Mouse (Mus musculus) liver, embryonic 16.5 days (tissue): ENCODE measurements around the gene Irf8. TPM values are rescaled to one million over a fixed set of nuclear protein-coding genes. Genes with fewer than 3 reads are reported as not detected.

Source experiments
- ATAC-seq: fragments of 200-750 bp; cut with Nextera tagmentation; 2 replicates; pipeline ENCODE4 v1.8.0; 2017; ENCODE audit warnings: low read depth, mild to moderate bottlenecking, moderate number of reproducible peaks, moderate library complexity
- H3K27ac ChIP-seq: fragments of 300-500 bp; sonication (generic); 2 replicates; pipeline ENCODE4 v1.5.1; 2014; ENCODE audit warnings: mild to moderate bottlenecking, low read length
- H3K27me3 ChIP-seq: fragments of 300-500 bp; sonication (generic); 2 replicates; pipeline ENCODE4 v1.6.1; 2014; ENCODE audit warnings: low read depth, low read length, mixed read lengths; ENCODE audit not compliant: control insufficient read depth, insufficient read depth
- H3K36me3 ChIP-seq: fragments of 300-500 bp; sonication (generic); 2 replicates; pipeline ENCODE4 v1.6.1; 2014; ENCODE audit warnings: mild to moderate bottlenecking; ENCODE audit not compliant: control insufficient read depth, insufficient read depth
- H3K4me1 ChIP-seq: fragments of 300-500 bp; sonication (generic); 2 replicates; pipeline ENCODE4 v1.6.1; 2014; ENCODE audit warnings: low read depth, low read length, mixed read lengths; ENCODE audit not compliant: control insufficient read depth
- H3K4me2 ChIP-seq: fragments of 300-500 bp; sonication (generic); 2 replicates; pipeline ENCODE4 v1.6.1; 2014; ENCODE audit warnings: low read depth, low read length, mixed read lengths
- H3K4me3 ChIP-seq: fragments of 300-500 bp; sonication (generic); 2 replicates; pipeline ENCODE4 v1.5.1; 2014; ENCODE audit warnings: low read depth, mild to moderate bottlenecking, low read length
- H3K9ac ChIP-seq: fragments of 300-500 bp; sonication (generic); 2 replicates; pipeline ENCODE4 v1.6.1; 2014; ENCODE audit warnings: low read depth, low read length
- H3K9me3 ChIP-seq: fragments of 300-500 bp; sonication (generic); replicated peaks from 2 replicates; pipeline ENCODE4 v1.6.1; 2016; ENCODE audit warnings: low read length; ENCODE audit not compliant: control insufficient read depth
- WGBS: fragments of 180-500 bp; shearing (Covaris S2); extraction: QIAGEN DNeasy Blood & Tissue Kit; methylation state at CpG from one replicate; pipeline ENCODE4 v1.1.7; 2014; ENCODE audit not compliant: insufficient replicate concordance; 5-methylcytosine and 5-hydroxymethylcytosine counted together
- polyA plus RNA-seq: library from polyadenylated mRNA; unstranded; fragments of >200 nt; fragmentation: Nextera tagmentation; extraction: Ambion mirVana; gene quantifications from 2 replicates; pipeline ENCODE4 v1.2.1, GENCODE M21; 2015

Irf8 gene
- polyA plus RNA-seq, 1 experiment from 2014 or later, result 17.4 TPM

GRCm38 (mm10) chr8:120697979-120698272, 38.2 kb upstream of the Irf8 start:
- peaks cover 6% of the 10 kb centered on the region for H3K4me1 ChIP-seq
- H3K27me3 ChIP-seq, result no peaks in the 10 kb centered on the region
- ATAC-seq, result no peak
- no peaks in the 10 kb centered on the region for H3K36me3 ChIP-seq
- H3K4me3 ChIP-seq, result no peak overlapping the region
- H3K9ac ChIP-seq, result no peak overlapping the region
- H3K4me2 ChIP-seq, result no peak overlapping the region
- no peaks in the 10 kb centered on the region for H3K9me3 ChIP-seq
- H3K27ac ChIP-seq, result no peak overlapping the region

- H3K4me2 ChIP-seq, result no peak overlapping the region
- no peak overlapping the region for H3K9ac ChIP-seq
- WGBS, result 78% methylated on average over 7 of the region's 7 CpGs
- ATAC-seq, result no peak
- no peaks in the 10 kb centered on the region for H3K27me3 ChIP-seq
- H3K4me3 ChIP-seq, result no peak overlapping the region
- H3K9me3 ChIP-seq, result no peaks in the 10 kb centered on the region
- H3K27ac ChIP-seq, result no peak overlapping the region
- H3K36me3 ChIP-seq, result no peaks in the 10 kb centered on the region
- peaks cover 6% of the 10 kb centered on the region for H3K4me1 ChIP-seq
Observed at GRCm38 (mm10) chr8:120698426-120698825, 37.7 kb upstream of the Irf8 start.

DNA sequence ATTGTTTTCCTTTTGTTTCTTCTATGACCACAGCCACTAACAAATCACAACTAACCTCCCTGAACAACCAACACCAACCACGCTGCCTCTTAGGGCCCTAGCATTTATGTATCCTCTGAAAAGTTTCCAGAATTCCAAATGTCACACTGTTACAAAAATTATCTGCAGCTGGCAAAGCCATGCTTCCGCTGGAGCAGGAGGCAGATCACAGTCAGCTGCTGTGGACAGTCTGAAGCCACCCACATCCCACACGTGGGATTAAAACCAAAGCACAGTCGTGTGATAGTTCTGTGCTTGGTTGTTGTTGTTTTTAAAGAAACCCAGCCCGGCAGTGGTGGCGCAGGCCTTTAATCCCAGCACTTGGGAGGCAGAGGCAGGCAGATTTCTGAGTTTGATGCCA, 37.1 kb upstream of the Irf8 start:
- H3K9me3 ChIP-seq, result no peaks in the 10 kb centered on the region
- H3K27me3 ChIP-seq, result no peaks in the 10 kb centered on the region
- ATAC-seq, result no peak
- WGBS, result 49% methylated on average over 6 of the region's 6 CpGs
- H3K4me1 ChIP-seq, result peaks cover 2% of the 10 kb centered on the region
- H3K4me2 ChIP-seq, result no peak overlapping the region
- H3K36me3 ChIP-seq, result no peaks in the 10 kb centered on the region
- H3K4me3 ChIP-seq, result no peak overlapping the region
- H3K27ac ChIP-seq, result no peak overlapping the region
- no peak overlapping the region for H3K9ac ChIP-seq

DNA sequence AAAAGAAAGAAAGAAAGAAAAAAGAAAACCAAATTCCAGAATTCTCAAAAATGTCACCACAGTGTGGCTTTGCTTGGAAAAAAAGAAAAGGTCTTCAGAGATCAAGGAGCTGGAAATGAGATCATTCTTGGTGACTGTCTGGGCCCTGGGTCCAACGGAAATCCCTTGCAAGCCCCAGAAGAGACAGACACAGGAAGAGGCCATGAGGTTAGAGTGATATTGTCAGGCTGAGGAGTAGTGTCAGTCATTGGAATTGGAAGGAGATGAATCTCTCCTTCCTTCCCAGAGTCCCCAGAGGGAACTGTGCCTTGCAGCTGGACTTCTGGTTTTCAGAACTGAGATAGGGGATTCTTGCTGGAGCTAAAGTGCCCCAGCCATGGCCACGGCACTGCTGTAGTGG, 36.6 kb upstream of the Irf8 start:
- WGBS, result 24% methylated on average over 2 of the region's 2 CpGs
- Histone ChIP-seq H3K27ac (peak overlapping the region; percentile 6; the same call in 1 of the 2 replicates), H3K9ac (no peak overlapping the region), H3K9me3 (no peaks in the 10 kb centered on the region), H3K4me3 (no peak overlapping the region), H3K36me3 (no peaks in the 10 kb centered on the region), H3K4me2 (no peak overlapping the region), H3K27me3 (no peaks in the 10 kb centered on the region), H3K4me1 (no peaks in the 10 kb centered on the region; the same call in none of the 2 replicates)
- ATAC-seq, result peak; percentile 35; the same call in 1 of the 2 replicates

- Histone ChIP-seq H3K27ac (no peak overlapping the region), H3K9me3 (no peaks in the 10 kb centered on the region), H3K4me2 (no peak overlapping the region), H3K27me3 (no peaks in the 10 kb centered on the region), H3K9ac (no peak overlapping the region), H3K4me3 (no peak overlapping the region), H3K36me3 (no peaks in the 10 kb centered on the region), H3K4me1 (no peaks in the 10 kb centered on the region; the same call in none of the 2 replicates)
- ATAC-seq, result no peak
- 35% methylated on average over 4 of the region's 4 CpGs for whole genome bisulfite sequencing
Observed at GRCm38 (mm10) chr8:120700053-120700452, 36.1 kb upstream of the Irf8 start.

- no peak overlapping the region for H3K4me3 ChIP-seq
- H3K4me1 ChIP-seq, result no peaks in the 10 kb centered on the region; the same call in none of the 2 replicates
- no peak overlapping the region for H3K27ac ChIP-seq
- no peaks in the 10 kb centered on the region for H3K9me3 ChIP-seq
- H3K4me2 ChIP-seq, result no peak overlapping the region
- H3K36me3 ChIP-seq, result no peaks in the 10 kb centered on the region
- no peak for ATAC-seq
- H3K27me3 ChIP-seq, result no peaks in the 10 kb centered on the region
- 27% methylated on average over 19 of the region's 19 CpGs for WGBS
- H3K9ac ChIP-seq, result no peak overlapping the region
Observed at GRCm38 (mm10) chr8:120701758-120702465, 34.2 kb upstream of the Irf8 start.

DNA sequence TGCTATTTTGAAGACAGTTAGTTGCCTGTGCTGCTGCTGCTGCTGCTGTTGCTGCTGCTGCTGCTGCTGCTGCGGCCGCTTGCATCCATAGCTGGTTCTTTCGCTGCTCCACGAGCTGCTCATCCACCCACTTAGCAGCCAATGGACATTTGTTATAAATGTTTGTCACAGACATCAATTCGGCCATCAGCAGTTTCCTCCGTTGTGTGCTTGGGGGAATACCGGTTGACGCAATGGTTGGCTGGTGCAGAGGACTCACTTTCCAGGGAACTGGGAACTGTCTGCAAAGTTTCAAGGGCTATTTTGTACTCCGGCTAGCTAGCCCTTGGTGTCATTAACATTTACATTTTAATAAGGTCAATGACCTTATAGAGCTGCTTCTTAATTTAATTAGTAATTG, 32.0 kb upstream of the Irf8 start:
- H3K27ac ChIP-seq, result no peak overlapping the region
- WGBS, result 61% methylated on average over 9 of the region's 9 CpGs

GRCm38 (mm10) chr8:120705163-120705562, 31.0 kb upstream of the Irf8 start:
- no peaks in the 10 kb centered on the region for H3K27me3 ChIP-seq
- H3K4me1 ChIP-seq, result no peaks in the 10 kb centered on the region; the same call in 1 of the 2 replicates
- H3K4me2 ChIP-seq, result no peak overlapping the region
- H3K27ac ChIP-seq, result no peak overlapping the region
- ATAC-seq, result no peak
- H3K9ac ChIP-seq, result no peak overlapping the region
- H3K4me3 ChIP-seq, result no peak overlapping the region
- H3K9me3 ChIP-seq, result no peaks in the 10 kb centered on the region
- WGBS, result 75% methylated on average over 15 of the region's 15 CpGs
- H3K36me3 ChIP-seq, result no peaks in the 10 kb centered on the region

More for the DNA sequence above, 32.0 kb upstream of the Irf8 start:
- no peak overlapping the region for H3K4me2 ChIP-seq
- H3K9ac ChIP-seq, result no peak overlapping the region
- H3K9me3 ChIP-seq, result no peaks in the 10 kb centered on the region
- H3K27me3 ChIP-seq, result no peaks in the 10 kb centered on the region
- no peak for ATAC-seq
- no peaks in the 10 kb centered on the region; the same call in 1 of the 2 replicates for H3K4me1 ChIP-seq
- H3K4me3 ChIP-seq, result no peak overlapping the region
- H3K36me3 ChIP-seq, result no peaks in the 10 kb centered on the region

GRCm38 (mm10) chr8:120706193-120706592, 30.0 kb upstream of the Irf8 start:
- no peaks in the 10 kb centered on the region for H3K36me3 ChIP-seq
- no peak overlapping the region for H3K27ac ChIP-seq

More at GRCm38 (mm10) chr8:120706193-120706592, 30.0 kb upstream of the Irf8 start:
- H3K4me3 ChIP-seq, result no peak overlapping the region
- H3K9me3 ChIP-seq, result no peaks in the 10 kb centered on the region
- H3K27me3 ChIP-seq, result no peaks in the 10 kb centered on the region
- H3K9ac ChIP-seq, result no peak overlapping the region
- no peaks in the 10 kb centered on the region; the same call in 1 of the 2 replicates for H3K4me1 ChIP-seq
- H3K4me2 ChIP-seq, result no peak overlapping the region
- ATAC-seq, result no peak
- 71% methylated on average over 3 of the region's 3 CpGs for whole genome bisulfite sequencing
